Mouse (Mus musculus): ENCODE results near the gene Frmd4a. TPM values are rescaled to one million over a fixed set of nuclear protein-coding genes. Genes with fewer than 3 reads are reported as not detected.

Gene Frmd4a
- polyA plus RNA-seq, 1 experiment from 2014 or later = 3.8 TPM

- no peak for DNase-seq (ENCODE audit: low spot score)
- ATAC-seq (ENCODE audit: low FRiP score, low TSS enrichment) = no peak
- H3K4me3 ChIP-seq (ENCODE audit: low read depth, low read length) = no peak overlapping the region
- no peak for TF ChIP-seq CTCF (IDR thresholded peaks at IDR 0.05; ENCODE audit: low read depth)
- TF ChIP-seq EP300 (optimal IDR thresholded peaks at IDR 0.05) = no peak
- H3K9me3 ChIP-seq (ENCODE audit: control insufficient read depth, low read length) = no peaks in the 10 kb centered on the region
- H3K4me1 ChIP-seq (replicated peaks; ENCODE audit: control insufficient read depth, insufficient read depth) = no peaks in the 10 kb centered on the region
- H3K9ac ChIP-seq (ENCODE audit: low read length) = no peak overlapping the region
- no peaks in the 10 kb centered on the region for H3K36me3 ChIP-seq (ENCODE audit: control insufficient read depth, insufficient read depth, low read length)
- no peak overlapping the region for H3K27ac ChIP-seq (replicated peaks)
- WGBS = 70% methylated on average over 6 of the region's 6 CpGs
- no peaks in the 10 kb centered on the region for H3K27me3 ChIP-seq (ENCODE audit: control insufficient read depth, insufficient read depth, low read length)
- H3K4me2 ChIP-seq (replicated peaks; ENCODE audit: low read depth) = no peak overlapping the region
Observed at GRCm38 (mm10) chr2:4423896-4424295, 406.4 kb downstream of the Frmd4a start.

DNA sequence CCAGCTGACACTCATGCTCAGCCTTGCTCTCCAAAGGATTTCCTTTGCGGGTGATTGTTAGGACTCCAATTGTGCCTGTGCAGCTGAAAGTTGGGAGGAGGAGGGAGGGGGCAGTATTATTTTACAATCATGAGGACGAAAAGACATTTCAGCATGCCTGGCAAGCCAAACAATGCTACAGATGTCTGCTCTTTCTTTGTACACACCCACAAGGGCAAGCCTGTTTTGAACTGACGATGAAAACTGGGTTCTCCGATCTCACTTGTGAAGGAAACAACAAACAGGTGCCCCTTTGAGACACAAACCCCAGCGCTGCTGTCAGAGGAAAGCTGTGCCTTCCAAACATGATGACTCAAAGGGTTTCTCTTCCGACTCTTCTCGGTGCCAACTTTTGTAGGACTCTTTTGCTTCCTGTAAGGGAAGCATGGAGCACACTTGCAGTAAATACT lies 410.9 kb downstream of the Frmd4a start:
- Histone ChIP-seq H3K27ac (replicated peaks) (no peak overlapping the region), H3K4me1 (replicated peaks; ENCODE audit: control insufficient read depth, insufficient read depth) (no peaks in the 10 kb centered on the region), H3K9ac (ENCODE audit: low read length) (no peak overlapping the region), H3K4me2 (replicated peaks; ENCODE audit: low read depth) (no peak overlapping the region), H3K9me3 (ENCODE audit: control insufficient read depth, low read length) (no peaks in the 10 kb centered on the region), H3K36me3 (ENCODE audit: control insufficient read depth, insufficient read depth, low read length) (no peaks in the 10 kb centered on the region), H3K27me3 (ENCODE audit: control insufficient read depth, insufficient read depth, low read length) (no peaks in the 10 kb centered on the region), H3K4me3 (ENCODE audit: low read depth, low read length) (no peak overlapping the region)
- no peak for TF ChIP-seq EP300 (optimal IDR thresholded peaks at IDR 0.05)
- ATAC-seq (ENCODE audit: low FRiP score, low TSS enrichment) (no peak), DNase-seq (ENCODE audit: low spot score) (no peak)
- WGBS = 66% methylated on average over 7 of the region's 7 CpGs

DNA sequence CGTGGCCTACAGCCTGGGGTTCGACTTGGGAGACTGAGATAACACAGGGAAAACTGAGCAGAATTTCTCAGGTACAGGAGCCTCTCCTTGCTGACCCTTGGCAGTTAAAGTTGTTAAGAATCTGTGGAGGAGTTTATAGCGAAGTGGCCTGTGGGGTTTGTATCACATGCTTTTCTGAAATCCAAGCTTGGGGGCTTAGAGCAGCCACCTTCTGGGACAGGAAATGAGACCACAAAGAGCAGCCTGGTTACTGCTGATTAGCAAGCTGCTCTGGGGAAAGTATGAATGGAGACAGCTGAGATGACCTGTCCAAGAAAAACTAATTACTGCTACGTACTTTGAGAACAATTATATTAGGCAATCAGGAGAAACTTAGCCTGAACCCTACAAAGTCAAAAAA lies 415.6 kb downstream of the Frmd4a start:
- H3K9ac ChIP-seq (ENCODE audit: low read length) = no peak overlapping the region
- H3K36me3 ChIP-seq (ENCODE audit: control insufficient read depth, insufficient read depth, low read length) = no peaks in the 10 kb centered on the region
- H3K27me3 ChIP-seq (ENCODE audit: control insufficient read depth, insufficient read depth, low read length) = no peaks in the 10 kb centered on the region
- no peak overlapping the region for H3K4me3 ChIP-seq (ENCODE audit: low read depth, low read length)
- 66% methylated on average over 4 of the region's 4 CpGs for WGBS
- no peak overlapping the region for H3K4me2 ChIP-seq (replicated peaks; ENCODE audit: low read depth)
- DNase-seq (ENCODE audit: low spot score) = no peak
- ATAC-seq (ENCODE audit: low FRiP score, low TSS enrichment) = no peak
- no peak for TF ChIP-seq CTCF (IDR thresholded peaks at IDR 0.05; ENCODE audit: low read depth)
- TF ChIP-seq EP300 (optimal IDR thresholded peaks at IDR 0.05) = no peak
- no peaks in the 10 kb centered on the region for H3K9me3 ChIP-seq (ENCODE audit: control insufficient read depth, low read length)
- no peak overlapping the region for H3K27ac ChIP-seq (replicated peaks)
- no peaks in the 10 kb centered on the region for H3K4me1 ChIP-seq (replicated peaks; ENCODE audit: control insufficient read depth, insufficient read depth)

DNA sequence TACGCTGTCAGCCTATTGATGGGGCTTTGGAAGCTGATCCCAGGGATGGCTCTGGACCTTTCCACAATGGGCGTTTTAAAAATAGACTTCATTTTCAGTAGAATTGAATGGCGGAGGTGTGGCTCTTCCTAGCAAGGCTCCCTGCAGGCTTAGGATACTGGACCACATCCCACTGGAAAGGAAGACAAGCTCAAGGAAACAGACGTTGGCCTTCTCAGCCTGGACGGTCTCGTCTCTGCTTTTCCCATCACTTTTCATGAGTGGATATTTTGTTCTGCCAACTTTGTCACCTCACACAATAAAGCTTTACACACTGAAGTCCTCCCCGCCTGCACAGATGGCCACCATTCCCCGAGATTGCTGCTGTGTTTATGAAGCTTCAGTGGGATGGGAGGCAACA lies 417.5 kb downstream of the Frmd4a start:
- 63% methylated on average over 8 of the region's 8 CpGs for WGBS
- no peak for DNase-seq (ENCODE audit: low spot score)
- Histone ChIP-seq H3K27me3 (ENCODE audit: control insufficient read depth, insufficient read depth, low read length) (no peaks in the 10 kb centered on the region), H3K27ac (replicated peaks) (no peak overlapping the region), H3K9ac (ENCODE audit: low read length) (no peak overlapping the region), H3K9me3 (ENCODE audit: control insufficient read depth, low read length) (no peaks in the 10 kb centered on the region), H3K36me3 (ENCODE audit: control insufficient read depth, insufficient read depth, low read length) (no peaks in the 10 kb centered on the region), H3K4me3 (ENCODE audit: low read depth, low read length) (no peak overlapping the region), H3K4me2 (replicated peaks; ENCODE audit: low read depth) (no peak overlapping the region), H3K4me1 (replicated peaks; ENCODE audit: control insufficient read depth, insufficient read depth) (no peaks in the 10 kb centered on the region)
- no peak for TF ChIP-seq EP300 (optimal IDR thresholded peaks at IDR 0.05)
- TF ChIP-seq CTCF (IDR thresholded peaks at IDR 0.05; ENCODE audit: low read depth) = no peak
- no peak for ATAC-seq (ENCODE audit: low FRiP score, low TSS enrichment)

GRCm38 (mm10) chr2:4436361-4437231 lies 419.1 kb downstream of the Frmd4a start:
- Histone ChIP-seq H3K4me3 (ENCODE audit: low read depth, low read length) (no peak overlapping the region), H3K27me3 (ENCODE audit: control insufficient read depth, insufficient read depth, low read length) (no peaks in the 10 kb centered on the region), H3K4me2 (replicated peaks; ENCODE audit: low read depth) (no peak overlapping the region), H3K9me3 (ENCODE audit: control insufficient read depth, low read length) (no peaks in the 10 kb centered on the region), H3K36me3 (ENCODE audit: control insufficient read depth, insufficient read depth, low read length) (no peaks in the 10 kb centered on the region), H3K4me1 (replicated peaks; ENCODE audit: control insufficient read depth, insufficient read depth) (no peaks in the 10 kb centered on the region), H3K9ac (ENCODE audit: low read length) (no peak overlapping the region), H3K27ac (replicated peaks) (no peak overlapping the region)
- TF ChIP-seq CTCF (IDR thresholded peaks at IDR 0.05; ENCODE audit: low read depth) (no peak), EP300 (optimal IDR thresholded peaks at IDR 0.05) (no peak)
- DNase-seq (ENCODE audit: low spot score) (no peak), ATAC-seq (ENCODE audit: low FRiP score, low TSS enrichment) (no peak)
- WGBS = 65% methylated on average over 19 of the region's 19 CpGs

GRCm38 (mm10) chr2:4438739-4439138 lies 421.2 kb downstream of the Frmd4a start:
- DNase-seq (ENCODE audit: low spot score) (no peak), ATAC-seq (ENCODE audit: low FRiP score, low TSS enrichment) (no peak)
- TF ChIP-seq EP300 (optimal IDR thresholded peaks at IDR 0.05) = no peak
- no peak for TF ChIP-seq CTCF (IDR thresholded peaks at IDR 0.05; ENCODE audit: low read depth)
- Histone ChIP-seq H3K9me3 (ENCODE audit: control insufficient read depth, low read length) (no peaks in the 10 kb centered on the region), H3K27ac (replicated peaks) (no peak overlapping the region), H3K36me3 (ENCODE audit: control insufficient read depth, insufficient read depth, low read length) (no peaks in the 10 kb centered on the region), H3K4me2 (replicated peaks; ENCODE audit: low read depth) (no peak overlapping the region), H3K27me3 (ENCODE audit: control insufficient read depth, insufficient read depth, low read length) (no peaks in the 10 kb centered on the region), H3K4me3 (ENCODE audit: low read depth, low read length) (no peak overlapping the region), H3K4me1 (replicated peaks; ENCODE audit: control insufficient read depth, insufficient read depth) (no peaks in the 10 kb centered on the region), H3K9ac (ENCODE audit: low read length) (no peak overlapping the region)
- WGBS = 65% methylated on average over 7 of the region's 7 CpGs

Measured in stomach, postnatal 0 days (tissue).